Mouse (Mus musculus) embryo, embryonic 11 days (tissue): ENCODE measurements around the gene Gpx4.
"Not testable (repeated sequence)": the region's sequence is repeated elsewhere in the genome, so short reads cannot be mapped to it uniquely, and the experiment has no call there.

Experiments
- DNase-seq: peaks from one replicate; pipeline ENCODE4 v3.0.0-alpha.2; 2015

The Gpx4 gene

DNA sequence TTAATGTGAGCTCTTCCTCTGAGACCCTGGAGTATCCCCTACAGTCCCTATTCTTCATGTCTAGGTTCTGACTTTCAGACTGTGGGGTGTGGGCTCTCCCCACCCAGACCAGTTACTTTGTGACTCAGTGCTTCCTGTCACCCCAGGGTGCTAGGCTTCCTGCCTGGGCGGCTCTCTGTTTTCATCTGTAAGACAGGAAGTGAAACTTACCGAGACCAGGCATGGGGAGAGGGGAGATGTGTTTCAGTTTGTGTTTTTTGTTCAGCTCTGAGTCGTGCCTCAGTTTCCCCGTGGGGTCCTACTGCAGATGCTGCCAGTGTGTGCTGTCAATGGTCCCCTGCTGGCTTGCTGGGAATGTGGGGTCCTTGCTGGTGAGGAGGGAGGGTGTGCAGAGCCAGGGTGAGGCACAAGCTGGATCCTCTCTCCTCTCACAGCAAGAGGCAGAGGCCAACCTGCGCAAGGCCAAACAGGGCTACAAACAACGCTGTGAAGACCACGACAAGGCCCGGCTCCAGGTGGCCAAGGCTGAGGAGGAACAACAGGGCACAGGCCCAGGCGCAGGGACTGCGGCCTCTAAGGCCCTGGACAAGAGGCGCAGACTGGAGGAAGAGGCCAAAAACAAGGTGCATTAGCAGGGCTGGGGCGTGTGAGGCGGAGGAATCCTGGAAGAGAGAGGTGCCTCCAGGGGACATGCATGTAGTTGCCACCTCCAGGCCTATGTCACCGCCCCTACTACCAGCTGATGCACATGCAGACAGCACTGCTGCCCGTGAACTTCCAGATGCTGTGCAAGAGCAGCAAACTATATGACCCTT is 22.5 kb upstream of the Gpx4 start:
- no peak for DNase-seq

DNA sequence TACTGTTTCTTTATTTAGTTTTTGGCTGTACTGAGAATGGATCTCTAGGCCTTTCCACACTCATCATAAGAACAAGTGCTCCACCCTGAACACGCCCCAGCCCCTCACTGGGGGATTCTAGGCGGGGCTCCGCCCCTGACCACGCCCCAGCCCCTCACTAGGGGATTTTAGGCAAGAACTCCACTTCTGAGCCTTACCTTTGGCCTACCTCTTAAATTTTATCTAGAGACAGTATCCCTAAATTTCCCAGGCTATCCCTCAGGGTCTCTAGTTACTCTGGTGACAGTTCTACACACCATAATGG is 22.0 kb upstream of the Gpx4 start:
- DNase-seq, result no peak

DNA sequence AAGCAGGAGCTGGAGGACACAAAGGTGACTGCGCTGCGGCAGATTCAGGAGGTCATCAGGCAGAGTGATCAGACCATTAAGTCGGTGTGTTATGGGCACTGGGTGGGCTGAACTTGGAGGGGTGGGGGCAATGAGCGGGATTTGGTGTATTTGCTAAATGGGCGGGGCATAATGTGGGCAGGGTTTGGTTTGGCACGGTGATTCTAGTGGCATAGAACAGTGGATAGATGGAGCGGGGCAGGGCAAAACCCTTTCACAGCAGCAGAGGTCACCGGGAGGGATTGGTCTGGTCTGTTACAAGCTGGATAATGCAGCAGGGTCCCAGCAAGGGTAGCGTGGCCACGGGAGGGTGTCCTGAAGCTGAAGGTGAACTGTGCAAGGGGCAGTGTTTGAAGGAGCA is 21.5 kb upstream of the Gpx4 start:
- DNase-seq, result no peak

DNA sequence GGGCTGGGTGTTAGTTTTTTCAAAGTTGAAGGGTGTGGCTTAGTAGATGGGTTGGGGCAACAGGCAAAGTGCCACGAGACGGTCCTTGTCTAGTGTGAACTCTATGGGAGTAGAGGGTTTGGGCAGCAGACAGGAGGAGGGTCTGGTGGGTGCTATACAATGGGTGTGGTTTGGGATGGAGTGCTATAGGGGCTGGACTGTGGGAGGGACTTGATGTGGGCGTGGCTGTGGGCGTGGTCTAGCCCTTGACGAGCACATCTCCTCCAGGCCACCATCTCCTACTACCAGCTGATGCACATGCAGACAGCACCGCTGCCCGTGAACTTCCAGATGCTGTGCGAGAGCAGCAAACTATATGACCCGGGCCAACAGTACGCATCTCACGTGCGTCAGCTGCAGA is 21.1 kb upstream of the Gpx4 start:
- DNase-seq, result no peak

DNA sequence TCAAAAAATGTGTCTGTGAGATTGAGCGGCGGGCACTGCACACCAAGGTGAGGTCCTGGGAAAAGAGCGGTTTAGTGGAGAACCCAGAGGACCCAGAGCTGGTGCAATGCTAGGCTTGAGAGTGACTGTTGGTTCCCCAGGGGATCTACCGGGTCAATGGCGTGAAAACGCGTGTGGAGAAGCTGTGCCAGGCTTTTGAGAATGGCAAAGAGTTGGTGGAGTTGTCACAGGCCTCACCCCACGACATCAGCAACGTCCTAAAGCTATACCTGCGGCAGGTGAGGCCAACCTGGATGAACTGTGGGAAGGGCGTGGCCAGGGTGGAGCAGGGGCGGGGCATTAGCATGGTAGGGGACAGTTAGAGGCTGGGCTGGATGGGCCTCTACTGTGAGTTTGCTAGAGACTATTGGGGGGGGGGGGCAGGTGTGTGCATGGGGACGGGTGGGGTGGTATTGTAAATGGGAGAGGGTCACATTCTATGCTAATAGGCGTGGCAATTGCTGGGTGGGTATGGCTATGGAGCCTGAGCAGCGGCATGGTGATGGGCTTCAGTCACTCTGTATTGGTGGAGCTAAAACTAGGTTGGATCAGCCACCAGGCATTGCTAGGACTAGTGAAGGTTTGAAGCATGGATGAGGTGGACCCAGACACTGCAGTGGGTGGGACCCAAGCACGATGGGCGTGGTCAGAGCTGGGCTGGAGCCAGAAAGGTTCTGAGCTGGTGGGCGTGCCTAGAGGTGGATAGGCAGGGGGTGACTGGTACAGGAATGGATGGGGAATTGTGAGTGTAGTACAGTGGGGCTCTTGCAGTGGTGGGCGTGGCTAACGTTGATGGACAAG is 19.1 kb upstream of the Gpx4 start:
- DNase-seq, result no peak

DNA sequence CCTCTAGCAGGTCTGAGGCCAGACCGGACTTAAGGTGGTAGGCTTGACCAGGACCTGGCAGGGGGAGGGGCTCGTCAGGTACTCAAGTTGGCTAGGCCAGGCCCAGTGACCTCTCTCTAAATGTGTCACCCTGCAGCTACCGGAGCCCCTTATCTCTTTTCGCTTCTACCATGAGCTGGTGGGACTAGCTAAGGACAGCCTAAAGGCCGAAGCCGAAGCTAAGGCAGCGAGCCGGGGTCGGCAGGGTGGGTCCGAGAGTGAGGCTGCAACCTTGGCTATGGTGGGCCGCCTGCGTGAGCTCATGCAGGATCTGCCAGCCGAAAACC is 18.5 kb upstream of the Gpx4 start:
- no peak for DNase-seq

DNA sequence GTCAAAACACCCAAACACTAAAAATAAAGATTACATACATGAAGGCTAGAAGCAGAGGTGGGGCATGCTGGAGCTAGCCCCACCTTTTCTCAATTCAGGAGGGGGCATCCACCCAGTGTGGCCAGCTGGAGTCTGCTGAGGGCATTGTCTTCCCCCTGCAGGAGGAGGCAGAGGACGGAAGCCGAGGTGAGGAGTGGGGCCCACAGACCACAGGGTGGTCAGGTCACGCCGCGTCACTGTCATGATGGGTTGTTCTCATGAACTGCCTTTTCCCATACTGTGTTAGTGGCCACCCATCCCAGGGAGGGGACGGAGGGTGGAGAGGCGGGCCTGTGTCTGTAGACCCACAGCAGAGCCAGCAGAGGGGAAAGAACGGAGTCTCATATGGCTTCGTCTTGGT is 16.8 kb upstream of the Gpx4 start:
- no peak for DNase-seq

DNA sequence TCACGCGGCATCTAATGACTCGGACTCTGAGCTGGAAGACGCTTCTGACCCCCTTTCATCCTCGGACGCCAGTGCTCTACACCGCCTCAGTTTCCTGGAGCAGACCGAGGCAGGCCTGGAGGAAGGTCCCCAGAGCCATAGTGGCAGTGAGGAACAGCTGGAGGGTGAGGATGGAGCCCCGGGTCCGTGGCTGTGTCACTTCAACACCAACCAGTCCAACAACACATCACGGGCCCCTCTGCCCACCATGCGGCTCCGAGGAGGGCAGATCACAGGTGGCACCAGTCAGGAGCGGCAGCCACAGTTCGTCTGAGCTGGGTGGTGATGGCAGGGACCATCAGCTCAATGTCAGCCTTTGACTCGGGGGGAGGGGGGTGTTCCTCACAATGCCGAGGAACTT is 16.2 kb upstream of the Gpx4 start:
- DNase-seq, result no peak

DNA sequence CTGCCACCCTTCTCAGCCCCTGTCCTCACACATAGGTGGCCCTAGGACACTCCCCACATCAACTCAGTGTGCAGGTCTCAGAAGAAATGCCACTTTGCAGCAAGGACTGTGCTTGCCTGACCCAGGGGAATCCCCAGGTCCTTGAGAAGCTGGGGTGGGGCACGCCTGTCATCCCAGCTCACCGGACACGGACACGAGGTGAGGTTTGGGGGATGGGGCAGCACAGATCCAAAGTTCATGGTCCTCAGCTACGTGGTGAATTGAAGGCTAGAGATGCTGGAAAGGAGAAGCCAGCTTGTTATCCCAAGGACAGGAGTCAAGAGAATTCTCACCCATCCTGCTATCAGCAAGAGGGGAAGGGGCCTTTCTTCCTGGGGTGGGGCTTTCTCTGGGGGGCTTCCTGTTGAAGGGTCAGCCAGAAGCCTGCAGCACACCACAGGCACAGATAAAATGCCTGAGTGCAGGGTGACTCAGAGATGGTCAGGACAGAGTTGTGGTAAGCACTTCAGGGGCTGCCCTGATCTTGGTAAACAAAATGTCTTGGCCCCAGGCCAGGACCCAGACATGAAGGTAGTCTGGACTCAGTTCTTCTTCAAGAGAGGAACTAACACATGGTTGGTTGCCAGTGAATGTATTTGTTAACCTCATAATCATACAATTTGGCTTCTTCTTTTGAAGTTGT is 14.0 kb upstream of the Gpx4 start:
- no peak for DNase-seq

DNA sequence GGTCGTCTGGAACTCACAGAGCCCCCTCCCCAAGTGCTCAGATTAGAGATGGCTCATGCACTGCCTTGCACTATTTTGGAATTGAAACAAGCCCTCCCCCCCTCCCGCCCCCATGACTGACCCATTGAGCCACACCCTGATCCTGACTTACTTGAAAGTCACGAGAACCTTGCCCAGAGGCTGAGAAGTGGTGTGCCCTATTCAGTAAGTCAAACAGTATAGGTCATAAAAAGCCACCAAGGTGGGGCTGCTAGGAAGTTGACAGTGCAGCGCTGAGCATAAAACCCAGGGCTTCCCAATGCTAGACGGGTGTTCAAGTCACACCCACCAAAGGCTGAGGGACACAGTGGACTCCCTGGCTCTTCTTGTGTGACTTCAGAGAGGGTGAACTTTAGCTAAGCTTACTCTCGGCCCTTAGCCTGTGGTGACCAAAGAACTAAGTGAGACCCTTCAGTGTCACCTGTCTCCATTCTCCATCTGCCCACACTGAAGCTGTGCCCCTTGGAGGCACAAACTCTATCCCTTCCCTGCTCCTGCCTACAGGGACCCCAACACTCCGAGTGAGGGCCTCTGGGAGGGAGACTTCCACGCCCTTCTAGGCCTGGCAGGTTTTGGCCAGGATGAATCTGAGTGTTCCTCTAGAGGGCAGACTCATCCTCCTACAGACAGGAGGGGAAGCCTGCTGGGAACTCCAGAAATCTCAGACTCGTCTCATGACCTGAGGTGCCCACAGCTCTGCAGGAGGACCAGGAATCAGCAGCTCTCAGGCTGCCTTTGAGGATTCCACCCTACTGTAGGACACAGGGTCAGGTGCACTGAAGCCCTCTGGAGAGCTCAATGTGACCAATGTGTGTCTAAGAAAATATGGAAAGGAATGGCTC is 13.2 kb upstream of the Gpx4 start:
- peak; percentile 65 for DNase-seq

DNA sequence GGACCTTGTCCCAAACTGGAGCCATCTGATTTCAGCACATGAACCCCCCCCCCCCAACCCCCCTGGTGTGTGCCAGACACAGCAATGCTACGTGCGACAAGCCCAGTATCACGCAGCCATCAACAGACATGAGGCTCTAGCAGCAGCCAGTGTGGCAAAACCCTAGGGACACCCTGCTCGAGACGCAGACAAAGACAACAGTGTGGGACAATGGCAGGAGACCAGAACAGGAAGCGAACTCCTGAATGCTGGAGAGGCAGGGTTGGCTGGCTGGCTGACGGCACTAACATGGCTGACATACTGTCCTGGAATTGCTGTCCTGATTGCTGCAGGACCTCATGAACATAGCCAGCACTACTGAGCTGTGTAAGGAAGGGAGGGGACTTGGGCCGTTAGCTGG is 11.8 kb upstream of the Gpx4 start:
- no peak for DNase-seq

DNA sequence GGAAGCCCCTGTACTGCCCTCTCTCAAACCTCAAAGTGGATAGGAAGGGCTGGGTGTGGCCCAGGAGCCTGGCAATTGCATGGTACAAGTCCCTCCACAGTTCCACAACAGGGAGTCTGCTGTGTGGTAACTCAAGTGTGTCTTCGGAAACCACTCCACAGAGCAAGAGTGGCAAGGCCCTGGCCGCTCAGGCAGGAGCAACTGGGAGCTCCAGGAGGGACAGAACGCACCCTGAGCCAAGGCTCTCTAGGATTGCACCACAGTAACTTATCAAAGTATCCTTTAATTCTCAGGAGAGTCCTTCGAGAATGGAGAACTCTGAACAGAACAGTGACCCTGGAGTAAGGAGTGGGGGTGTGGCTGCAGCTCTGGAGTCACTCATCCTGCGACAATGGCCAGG is 11.3 kb upstream of the Gpx4 start:
- DNase-seq, result no peak

DNA sequence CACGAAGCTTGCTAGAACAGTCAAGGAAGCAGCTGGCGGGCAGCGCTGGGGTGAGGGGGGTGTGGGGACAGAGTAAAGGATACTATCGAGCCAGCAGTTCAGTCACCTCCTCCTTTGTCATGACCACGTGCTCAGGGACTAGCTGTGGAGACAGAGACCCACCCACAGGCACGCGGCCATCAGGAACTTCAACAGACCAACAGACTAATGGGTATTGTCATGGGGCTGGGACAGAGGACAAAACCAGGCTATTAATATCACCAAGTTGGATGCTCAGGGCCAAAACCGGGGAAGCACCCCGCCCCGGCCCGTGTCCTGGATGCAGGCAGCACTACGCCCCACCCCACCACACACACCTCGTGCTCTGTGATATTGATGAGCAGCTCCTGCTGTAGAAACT is 10.1 kb upstream of the Gpx4 start:
- DNase-seq, result no peak

DNA sequence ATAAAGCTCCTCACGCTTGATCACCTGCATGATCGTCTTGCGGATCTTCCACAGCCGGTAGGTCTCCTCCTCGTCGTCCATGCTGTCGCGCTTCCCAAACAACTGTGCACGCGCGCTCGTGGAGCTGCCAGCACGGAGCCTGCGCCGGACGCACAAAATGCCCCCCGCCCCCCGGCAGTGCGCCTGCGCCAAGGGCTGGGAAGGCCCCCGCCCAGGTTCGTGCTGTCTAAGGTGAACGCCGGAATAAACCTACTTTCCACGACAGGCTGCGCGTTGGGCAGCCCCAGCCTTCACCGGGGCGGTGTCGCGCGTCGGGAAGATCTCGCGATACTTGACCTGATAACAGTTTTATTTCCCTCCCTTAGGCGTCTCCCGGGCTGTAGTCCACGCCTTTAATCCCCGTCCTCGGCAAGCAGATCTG is 7.4 kb upstream of the Gpx4 start, which contains the start of gene Polr2e:
TSS of gene Polr2e (minus strand) at position 237 of the 421 bp plus-strand sequence.
- DNase-seq, result peak; percentile 98

DNA sequence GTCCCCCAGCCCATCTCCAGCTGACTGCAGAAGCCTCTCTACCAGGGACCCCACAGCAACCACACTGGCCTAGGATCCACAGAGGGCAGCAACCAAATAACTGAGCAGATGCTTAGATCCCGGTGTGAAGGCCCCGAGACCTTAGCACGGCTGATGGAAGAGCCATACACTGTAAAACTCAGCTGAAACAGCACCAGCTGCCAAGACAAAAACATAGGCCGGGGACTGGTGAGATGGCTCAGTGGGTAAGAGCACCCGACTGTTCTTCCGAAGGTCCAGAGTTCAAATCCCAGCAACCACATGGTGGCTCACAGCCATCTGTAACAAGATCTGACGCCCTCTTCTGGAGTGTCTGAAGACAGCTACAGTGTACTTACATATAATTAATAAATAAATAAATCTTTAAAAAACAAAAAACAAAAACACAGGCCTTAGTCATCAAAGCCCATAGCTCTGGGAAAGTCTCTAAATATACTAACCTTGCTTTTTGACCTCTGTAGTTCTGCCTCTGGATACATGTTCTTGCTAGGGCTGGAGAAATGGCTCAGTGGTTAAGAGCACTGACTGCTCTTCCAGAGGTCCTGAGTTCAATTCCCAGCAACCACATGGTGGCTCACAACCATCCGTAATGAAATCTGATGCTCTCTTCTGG is 5.4 kb upstream of the Gpx4 start:
- not testable (repeated sequence) for DNase-seq

DNA sequence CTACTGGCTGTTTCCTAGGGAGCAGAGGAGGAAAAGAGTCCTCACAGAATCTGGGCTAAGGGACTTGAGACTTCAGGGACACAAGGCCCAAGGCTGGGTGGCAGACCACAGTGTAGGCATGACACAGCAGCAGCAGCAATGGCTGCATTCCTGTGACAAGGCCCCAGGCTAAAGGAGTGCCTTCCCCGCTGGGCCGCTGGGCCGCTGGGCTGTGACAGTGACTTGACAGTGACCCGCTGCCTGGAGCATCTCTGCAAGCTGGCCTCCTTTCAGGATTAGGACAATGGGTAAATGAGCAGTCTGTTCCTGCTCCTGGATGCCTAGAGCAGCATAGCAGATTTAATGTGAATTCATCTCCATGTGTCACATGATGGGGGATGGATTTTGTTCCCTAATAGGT is 2.9 kb upstream of the Gpx4 start:
- peak; percentile 22 for DNase-seq

DNA sequence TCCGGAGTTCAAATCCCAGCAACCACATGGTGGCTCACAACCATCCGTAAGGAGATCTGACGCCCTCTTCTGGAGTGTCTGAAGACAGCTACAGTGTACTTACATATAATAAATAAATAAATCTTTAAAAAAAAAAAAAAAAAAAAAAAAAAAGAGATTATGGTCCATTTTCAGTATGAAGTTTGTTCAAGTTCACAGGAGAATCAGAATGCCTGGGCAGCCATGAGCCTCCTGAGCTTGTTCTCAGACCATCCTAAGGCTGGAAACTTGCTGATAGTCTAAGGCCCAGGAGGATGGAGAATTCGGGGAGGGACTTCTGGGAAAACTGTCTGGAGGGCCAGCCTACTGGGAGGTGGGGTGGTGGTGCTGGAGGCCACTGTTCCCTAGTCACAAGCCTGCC is 1.6 kb upstream of the Gpx4 start:
- not testable (repeated sequence) for DNase-seq

DNA sequence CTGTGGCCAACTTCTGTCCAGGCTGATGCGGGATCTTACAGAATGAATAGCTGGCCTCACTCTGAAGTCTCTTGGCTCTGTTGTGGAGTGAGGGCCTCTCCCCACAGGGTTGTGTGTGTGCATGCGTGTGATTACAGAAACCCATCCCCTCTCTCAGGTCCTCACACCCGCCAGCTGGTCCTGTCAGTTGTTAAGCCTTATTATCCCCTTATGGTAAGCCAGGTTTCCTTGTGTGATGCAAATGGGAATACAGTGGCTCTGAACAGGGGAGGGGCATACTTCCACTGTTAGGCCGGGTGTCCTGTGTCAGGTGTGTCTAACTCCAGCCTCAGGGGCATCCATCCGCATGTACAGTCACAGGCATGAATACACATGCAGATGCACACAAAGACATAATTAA is 1.2 kb upstream of the Gpx4 start:
- DNase-seq, result no peak

DNA sequence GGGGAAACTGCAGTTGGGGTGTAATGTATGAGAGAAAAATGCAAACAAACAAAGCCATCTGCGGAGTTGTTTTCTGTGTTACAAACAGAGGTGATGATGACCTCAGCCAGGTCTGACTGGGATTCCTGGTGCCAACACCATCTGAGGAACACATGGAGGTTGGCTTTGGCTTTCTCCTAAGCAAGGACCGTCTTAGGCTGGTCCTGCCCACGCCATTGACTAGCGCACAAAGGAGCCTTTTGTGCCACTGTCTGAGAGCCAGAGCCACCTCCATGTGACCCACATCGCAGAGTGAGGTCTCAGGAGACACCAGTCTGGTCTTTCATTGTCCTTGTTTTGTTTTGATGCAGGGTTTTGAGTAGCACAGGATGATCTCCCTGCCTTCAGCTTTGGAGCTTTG is 1.4 kb downstream of the Gpx4 start:
- DNase-seq, result peak; percentile 62

DNA sequence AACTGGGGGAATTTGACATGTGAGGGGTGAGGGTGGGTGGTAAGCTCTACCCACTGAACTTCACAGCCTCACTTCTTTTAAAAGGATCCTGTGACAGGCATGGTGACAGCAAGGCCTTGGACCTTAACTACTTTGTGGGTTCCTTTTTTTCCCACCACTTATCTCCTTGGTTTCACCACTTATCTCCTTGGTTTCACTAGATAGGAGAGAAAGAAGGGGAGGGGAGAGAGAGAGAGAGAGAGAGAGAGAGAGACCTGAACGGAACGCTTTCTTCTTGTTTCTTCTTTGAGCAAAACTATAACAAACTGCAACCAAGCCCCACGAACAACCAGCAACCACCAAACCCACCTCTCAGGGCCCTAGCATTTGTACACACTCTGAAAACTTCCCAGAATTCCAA is 1.9 kb downstream of the Gpx4 start:
- peak; percentile 23 for DNase-seq

DNA sequence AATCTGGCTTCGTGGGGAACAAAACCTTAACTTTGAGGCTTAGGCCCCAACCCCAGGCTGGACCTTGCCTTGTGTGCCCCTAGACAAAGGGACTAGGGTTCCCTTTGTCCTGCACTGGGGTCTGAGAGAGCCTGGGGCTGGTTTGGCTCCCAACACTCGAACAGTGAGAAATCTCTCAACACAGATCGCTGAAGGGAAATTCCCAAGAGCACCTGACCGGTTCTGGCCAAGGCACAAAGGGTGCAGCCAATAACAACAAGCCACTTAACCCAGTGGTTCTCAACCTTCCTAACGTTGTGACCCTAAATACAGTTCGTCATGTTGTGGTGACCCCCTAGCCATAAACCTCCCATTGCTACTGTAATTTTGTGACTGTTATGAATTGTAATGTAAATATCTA is 3.3 kb downstream of the Gpx4 start:
- no peak for DNase-seq

DNA sequence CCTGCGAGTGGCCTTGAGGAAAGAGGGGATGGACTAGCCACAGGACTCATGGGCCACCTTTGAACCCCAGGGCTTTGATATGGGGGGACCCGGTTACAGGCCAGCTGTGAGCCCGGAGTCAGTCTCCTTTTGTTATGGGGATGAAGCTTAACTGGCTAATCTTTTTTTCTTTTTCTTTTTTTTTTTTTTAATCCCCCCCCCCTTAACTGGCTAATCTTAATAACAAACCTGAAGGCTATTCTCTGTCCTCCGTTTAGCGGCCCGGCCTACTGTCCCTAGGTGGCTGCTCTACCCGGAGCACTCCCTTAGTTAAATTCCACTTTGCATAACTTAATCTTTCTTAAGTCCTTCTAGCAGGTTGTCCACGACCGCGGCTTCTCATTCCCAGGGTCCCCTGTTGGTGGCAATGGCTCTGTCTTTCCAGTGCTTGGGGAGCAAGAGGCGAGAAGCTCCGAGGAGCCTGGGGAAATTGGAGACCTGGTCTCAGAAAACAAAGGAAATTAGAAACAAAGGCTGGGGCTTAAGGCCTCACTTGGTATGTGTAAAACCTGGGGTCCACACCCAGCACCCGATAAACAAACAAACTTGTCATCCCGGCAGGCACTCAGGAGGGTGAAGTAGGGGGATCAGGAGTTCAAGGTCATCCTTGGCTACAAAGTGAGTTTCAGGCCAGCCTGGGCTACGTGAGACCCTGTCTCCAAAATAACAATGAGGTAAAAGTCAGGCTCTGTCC is 4.1 kb downstream of the Gpx4 start:
- no peak for DNase-seq
